Mouse (Mus musculus): ENCODE measurements around the gene Gabra4. TPM values are rescaled to one million over a fixed set of nuclear protein-coding genes. Genes with fewer than 3 reads are reported as not detected.

The Gabra4 gene
- 10 to 100 TPM; 82.2 to 86.3 TPM for total RNA-seq (2021)
- long read RNA-seq, full-length matches to known transcripts, result 61 of 81 reads
- long read RNA-seq, partial matches to known transcripts, result 3 of 81 reads
- long read RNA-seq, other reads (novel, unspliced or antisense), result 17 of 81 reads

- DNase-seq (ENCODE audit: low spot score in 2 of 2), result no peak
Measured at GRCm38 (mm10) chr5:71658115-71658497, at the start of gene Gabra4. Gabra4 (minus strand) TSS chr5:71658308.

DNA sequence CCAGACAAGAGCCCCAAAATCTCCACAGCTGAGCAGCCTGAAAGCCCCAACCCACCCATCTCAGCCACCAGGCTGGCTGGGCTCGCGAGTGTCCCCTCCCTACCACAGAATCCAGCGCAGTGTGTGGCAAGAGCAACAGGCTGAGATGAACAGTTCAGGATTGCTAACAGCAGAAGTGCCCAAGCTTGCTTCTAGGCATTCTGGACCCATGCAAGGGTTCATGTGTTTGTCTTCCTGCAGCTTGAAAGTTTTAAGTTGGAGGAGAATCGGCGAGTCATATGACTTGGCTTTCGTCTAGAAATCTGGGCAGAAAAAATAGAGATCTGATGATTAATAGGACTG is 43.1 kb upstream of the Gabra4 start:
- no peak for DNase-seq (ENCODE audit: low spot score in 2 of 2)

GRCm38 (mm10) chr5:71700468-71701272 is 42.6 kb upstream of the Gabra4 start:
- DNase-seq (ENCODE audit: low spot score in 2 of 2), result peak; percentile 63 to 78

DNA sequence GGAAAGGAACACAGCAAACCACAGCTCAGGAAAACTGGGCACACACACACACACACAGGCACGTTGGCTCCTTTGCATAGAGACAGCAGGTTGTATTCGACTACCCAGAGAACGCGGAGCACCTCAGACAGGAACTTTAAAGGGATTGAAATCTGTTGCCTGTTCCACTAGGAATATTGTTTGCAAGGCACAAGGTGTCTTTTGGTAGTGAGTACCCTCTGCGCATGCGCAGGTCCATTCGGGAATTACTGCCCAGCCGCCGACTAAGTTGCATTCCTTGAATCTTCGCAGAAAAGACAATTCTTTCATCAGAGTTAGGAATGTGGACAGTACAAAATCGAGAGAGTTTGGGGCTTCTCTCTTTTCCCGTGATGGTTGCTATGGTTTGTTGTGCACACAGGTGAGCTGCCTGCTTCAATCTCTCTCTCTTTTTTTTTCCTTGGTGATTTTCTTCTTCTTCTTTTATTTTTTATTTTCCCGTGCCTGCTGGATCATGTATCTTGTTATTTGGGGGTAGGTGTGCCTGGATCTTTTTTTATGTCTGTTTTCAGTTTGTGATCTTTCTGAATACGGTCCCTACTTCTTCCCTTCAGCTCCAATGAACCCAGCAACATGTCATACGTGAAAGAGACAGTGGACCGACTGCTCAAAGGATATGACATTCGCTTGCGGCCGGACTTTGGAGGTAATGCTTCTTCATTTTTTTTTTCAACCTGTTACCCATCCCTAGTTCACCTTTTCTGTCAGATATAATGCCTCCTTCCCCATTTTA is 41.8 kb upstream of the Gabra4 start:
- peak; percentile 64 to 81 for DNase-seq (ENCODE audit: low spot score in 2 of 2)

DNA sequence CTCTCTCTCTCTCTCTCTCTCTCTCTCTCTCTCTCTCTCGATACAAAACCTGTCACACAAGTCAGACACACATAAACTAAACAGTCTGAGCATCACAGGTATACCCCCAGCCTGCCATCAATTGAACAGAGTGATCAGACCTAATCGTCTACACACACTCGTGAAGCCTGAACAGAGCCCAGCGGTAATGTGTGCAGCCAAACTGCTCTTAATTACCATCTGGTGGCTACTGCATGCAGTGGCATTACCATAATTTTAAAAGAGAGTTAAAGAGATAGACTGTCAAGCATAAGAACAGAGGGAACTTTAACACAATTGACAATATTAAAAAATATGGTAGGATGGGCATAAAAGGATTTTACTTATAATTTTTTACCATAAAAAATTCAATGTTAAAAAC is 7.5 kb upstream of the Gabra4 start:
- DNase-seq (ENCODE audit: low spot score in 2 of 2), result peak in 1 of 2 experiments; percentile 44

DNA sequence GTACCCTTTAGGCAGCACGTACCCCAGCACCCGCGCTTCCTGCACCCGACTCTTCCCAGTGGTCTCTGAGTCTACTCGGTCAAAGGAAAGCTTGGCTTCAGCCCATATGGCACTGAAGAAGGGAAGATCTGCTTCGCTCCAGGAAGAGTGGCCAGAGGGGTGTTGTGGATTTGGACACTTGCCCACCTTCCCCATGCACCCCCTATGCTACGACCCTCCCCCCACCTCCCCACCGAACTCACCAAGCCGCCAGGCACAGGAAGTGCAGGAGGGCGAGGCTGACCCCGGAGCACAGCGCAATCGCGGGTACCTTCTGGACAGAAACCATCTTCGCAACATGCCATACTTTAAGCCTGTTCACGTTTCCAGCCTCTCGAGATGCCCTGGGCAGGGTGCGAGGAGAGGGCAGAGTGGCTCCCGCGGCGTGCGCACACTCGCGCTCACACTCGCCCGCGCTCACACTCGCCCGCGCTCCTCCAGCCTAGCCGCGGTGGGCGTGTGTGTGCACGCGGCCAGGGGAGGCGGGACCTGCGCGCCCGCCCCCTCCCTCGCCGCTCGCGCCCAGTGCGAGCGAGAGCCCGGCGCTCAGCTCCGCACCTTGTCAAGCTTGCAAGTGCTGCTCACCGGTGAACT is 510 bp downstream of the Gabra4 start, which contains the start of gene Gabrb1:
Gene Gabrb1 (plus strand): TSS at position 632 of the 633 bp plus-strand sequence.
- peak; percentile 45 to 68 for DNase-seq (ENCODE audit: low spot score in 2 of 2)

DNA sequence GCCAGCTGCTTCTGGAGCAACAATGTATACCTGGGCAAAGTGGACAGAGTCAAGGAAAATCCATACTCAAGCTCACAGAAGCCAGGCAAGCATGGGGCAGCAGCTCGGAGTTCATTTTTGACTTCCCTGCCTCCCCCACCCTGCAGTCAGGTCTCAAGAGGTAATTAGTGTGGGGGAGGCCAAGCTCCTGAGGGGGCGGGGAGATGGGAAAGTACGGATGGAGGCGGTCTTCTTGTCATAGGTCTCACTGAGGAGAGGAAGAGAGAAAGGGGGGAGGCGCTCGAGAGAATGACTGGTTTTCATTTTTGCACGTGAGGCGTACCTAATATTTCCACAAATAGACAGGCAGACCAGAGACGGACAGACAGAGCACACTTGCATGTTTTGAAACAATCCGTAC is 1.3 kb downstream of the Gabra4 start:
- DNase-seq (ENCODE audit: low spot score in 2 of 2), result peak; percentile 21 to 59

- no peak for DNase-seq (ENCODE audit: low spot score in 2 of 2)
Measured at GRCm38 (mm10) chr5:71654056-71654455, 4.1 kb downstream of the Gabra4 start.

GRCm38 (mm10) chr5:71648108-71648507 is 10.0 kb downstream of the Gabra4 start:
- DNase-seq (ENCODE audit: low spot score in 2 of 2), result no peak

GRCm38 (mm10) chr5:71639804-71640203 is 18.3 kb downstream of the Gabra4 start:
- DNase-seq (ENCODE audit: low spot score in 2 of 2), result peak; percentile 18 to 77

DNA sequence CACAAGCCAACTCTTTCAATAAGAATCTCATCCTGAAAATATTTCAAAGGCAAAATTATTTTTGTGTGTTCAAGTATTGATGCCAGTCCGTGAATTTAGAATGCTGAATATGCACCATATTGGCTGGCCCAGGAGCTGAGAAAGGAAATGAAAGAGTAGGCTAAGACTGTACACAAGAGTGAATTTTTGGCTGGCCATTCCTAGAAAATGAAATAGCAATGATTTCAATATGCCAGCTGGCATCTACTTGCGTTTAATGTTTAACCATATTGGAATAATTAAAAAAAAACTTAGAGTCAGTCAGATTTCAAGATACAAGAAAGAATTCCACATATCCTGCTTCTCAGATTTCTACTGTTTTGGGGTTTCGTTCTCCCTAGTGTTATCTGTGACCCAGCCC is 30.3 kb downstream of the Gabra4 start:
- DNase-seq (ENCODE audit: low spot score in 2 of 2), result peak in 1 of 2 experiments; percentile 51

- no peak for DNase-seq (ENCODE audit: low spot score in 2 of 2)
Measured at GRCm38 (mm10) chr5:71616734-71617133, 41.4 kb downstream of the Gabra4 start.

DNA sequence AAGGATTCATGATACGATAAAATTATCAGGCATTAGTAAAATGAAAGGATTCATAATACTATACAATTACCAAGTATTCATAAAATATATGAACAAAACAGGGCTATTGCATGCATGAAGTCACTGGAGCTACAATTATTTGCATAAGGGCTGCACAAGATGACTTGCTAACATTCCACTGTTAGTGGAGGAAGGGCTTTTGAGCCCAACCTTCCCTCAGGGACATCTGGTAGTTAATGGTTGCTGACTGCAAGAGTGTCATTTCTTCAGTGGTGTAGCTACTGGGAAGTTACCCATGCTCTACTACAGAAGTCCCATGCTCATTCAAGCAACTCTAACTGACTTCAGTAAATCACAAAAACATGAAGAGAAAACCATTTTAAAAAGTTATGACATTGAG is 43.8 kb downstream of the Gabra4 start:
- DNase-seq (ENCODE audit: low spot score in 2 of 2), result no peak

- DNase-seq (ENCODE audit: low spot score in 2 of 2), result peak in 1 of 2 experiments; percentile 15
Measured at GRCm38 (mm10) chr5:71608735-71609134, 49.4 kb downstream of the Gabra4 start.

DNA sequence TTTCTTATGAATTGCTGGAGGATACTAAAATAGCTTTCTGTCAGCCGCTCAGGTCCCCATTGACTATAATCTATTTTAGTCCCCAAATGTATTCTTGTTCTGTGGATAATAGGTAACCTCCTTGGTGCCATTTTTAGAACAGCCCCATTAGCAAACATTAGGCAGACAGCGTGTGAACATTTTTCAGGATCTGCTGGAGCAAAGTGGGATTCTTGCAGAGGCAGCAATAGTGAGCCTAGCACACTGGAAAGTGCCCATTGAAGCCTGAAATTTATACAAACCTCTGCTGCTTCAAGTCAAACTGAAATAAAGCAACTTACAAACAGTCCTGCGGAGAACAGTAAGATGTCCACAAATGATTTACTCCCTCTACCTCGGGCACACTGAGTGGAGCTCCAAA is 51.2 kb downstream of the Gabra4 start:
- DNase-seq (ENCODE audit: low spot score in 2 of 2), result no peak

DNA sequence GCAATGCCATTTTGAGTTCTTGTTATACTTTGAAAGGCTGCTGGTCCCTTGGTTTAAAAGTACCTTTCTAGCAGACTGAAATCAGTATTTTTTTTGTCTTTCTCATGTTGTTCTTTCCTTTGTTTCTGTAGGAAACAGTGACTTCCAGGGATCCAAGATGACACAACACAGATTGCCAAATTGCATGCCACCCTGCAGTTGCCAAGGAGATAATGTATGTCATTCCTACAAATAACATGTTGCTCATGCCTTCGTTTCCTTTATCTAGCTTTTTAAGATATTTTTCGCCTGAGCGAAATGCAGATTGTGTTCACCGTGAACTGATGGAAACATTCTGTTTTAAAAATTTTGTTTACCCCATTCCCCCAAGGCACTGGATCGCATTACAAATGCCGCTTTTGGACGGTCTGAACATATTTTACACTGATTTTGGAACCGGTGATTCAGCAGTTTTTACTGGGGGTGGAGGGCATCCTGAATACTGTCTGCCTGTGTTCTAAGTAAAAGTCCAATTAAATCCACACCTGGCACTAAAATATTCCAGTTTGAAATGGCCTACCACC is 53.9 kb downstream of the Gabra4 start:
- peak; percentile 33 to 61 for DNase-seq (ENCODE audit: low spot score in 2 of 2)

DNA sequence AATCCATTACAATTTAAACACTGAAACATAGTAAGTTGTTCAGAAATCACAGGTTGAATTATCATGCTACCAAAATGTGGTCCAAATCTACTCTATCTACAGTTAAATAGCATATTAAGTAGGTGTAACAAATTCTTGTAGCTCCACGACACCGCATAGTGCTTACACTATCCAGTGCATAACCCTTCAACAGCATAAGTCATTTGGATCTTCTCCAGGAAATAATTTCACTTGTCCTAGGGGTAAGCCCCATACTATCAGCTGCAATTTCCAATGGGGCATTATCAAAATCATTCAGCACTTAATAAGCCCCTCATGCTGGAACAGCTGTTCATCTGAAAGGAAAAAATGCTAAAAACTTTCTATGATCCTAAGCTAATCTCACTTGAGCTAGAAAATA is 62.8 kb downstream of the Gabra4 start:
- DNase-seq (ENCODE audit: low spot score in 2 of 2), result no peak

GRCm38 (mm10) chr5:71593745-71594255 is 64.3 kb downstream of the Gabra4 start:
- DNase-seq (ENCODE audit: low spot score in 2 of 2), result no peak

DNA sequence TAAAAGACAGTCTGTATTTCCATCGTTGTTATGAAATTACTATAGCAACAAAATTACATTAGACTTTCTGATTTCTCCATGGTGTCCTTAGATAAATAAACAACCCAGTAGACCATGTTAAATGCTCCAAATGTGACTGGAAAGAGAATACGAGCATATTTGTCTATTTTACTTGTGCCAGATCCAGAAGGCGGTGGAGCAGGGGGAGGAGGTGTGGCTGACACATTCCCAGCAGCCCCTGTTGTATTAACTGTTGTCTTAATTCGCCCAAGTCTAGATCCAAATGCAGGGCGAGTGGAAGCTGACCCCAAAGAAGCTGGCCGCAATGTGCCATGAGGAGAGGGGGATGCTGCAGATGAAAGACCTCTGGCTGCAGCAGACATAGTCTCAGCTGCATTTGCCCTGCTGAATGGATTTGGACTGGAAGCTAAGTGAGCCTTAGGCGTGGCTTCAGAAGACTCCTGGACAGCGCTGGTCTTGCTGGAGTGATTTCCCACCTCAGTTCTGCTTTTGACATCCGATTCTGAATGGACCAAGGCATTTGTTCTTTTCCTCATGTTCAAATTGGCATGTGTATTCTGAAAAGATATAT is 86.4 kb downstream of the Gabra4 start:
- peak in 1 of 2 experiments; percentile 47 for DNase-seq (ENCODE audit: low spot score in 2 of 2)

DNA sequence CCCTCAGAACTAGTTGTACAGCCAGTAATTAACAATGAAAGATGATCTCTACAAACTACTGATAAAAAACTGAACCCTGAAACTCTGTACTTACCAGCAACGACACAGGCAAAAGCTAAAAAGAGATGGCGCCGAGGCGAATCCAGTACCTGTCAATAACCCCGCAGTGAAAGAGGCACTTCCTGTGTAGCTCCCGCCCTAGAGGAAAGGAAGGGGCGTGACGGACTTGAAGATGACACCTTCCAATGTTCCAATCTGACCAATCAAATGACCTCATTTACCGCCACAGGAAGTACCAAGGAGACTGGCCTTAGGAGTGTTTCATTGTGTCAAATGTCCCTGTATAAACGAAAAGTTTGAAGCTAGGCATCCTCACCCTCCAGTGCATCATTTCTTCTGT is 110.0 kb downstream of the Gabra4 start, which contains the start of gene Cox7b2:
Gene Cox7b2 (minus strand): TSS at position 127 of the 400 bp plus-strand sequence.
- no peak for DNase-seq (ENCODE audit: low spot score in 2 of 2)

DNA sequence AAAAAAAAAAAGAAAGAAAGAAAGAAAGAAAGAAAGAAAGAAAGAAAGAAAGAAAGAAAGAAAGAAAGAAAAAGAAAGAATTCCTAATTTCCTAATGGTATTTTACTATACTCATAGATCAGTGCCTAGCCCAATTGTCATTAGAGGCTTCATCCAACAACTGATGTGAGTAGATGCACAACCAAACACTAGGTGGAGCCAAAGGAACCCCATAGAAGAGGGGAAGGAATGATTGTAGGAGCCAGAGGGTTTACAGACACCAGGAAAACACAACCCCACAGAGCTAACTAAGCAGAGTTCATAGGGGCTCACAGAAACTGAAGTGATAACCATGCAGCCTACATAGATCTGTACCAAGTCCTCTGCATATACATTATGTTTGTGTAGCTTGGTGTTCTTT is 112.6 kb downstream of the Gabra4 start:
- DNase-seq (ENCODE audit: low spot score in 2 of 2), result peak; percentile 3 to 43
